Mouse (Mus musculus): ENCODE measurements at regions not wholly inside any gene's neighbourhood (a gene's known extent, or its start where the extent isn't known, plus 50 kb on each side); places are given as distances from the start of the nearest gene placed in this dataset.
"Not testable (repeated sequence)": the region's sequence is repeated elsewhere in the genome, so short reads cannot be mapped to it uniquely, and the experiment has no call there.

DNA sequence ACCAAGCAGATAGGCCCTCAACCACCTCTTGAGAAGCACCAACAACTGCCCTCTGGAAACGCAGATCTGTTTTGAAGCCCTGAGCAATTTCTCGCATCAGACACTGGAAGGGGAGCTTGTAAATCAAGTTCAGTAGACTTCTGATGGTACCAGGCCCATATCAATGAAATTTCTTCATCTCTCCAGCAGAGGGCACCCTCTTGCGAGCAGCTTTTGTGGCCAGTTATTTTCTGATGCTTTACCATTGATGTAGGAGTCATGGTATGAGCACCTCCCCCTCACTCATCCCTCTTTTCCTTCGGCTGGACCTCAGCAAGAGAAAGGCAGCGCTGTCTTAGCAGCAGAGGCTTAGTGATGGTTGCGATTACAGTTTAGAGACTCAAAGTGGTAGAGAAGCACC lies 501.4 kb upstream of the Igfbp7 start:
- Histone ChIP-seq H3K36me3 (replicated peaks in 1 of 2; ENCODE audit: control insufficient read depth in 1 of 2, insufficient read depth in 1 of 2, low read length in 1 of 2) (no peaks in the 10 kb centered on the region), H3K9ac (ENCODE audit: insufficient read depth, low read depth) (no peak overlapping the region), H3K27ac (ENCODE audit: insufficient read depth, low read depth) (no peak overlapping the region), H3K4me1 (ENCODE audit: control insufficient read depth in 1 of 2, insufficient read depth in 2 of 2) (no peaks in the 10 kb centered on the region), H3K79me2 (replicated peaks; ENCODE audit: control insufficient read depth, extremely low read depth, insufficient read depth, poor library complexity, severe bottlenecking) (no peaks in the 10 kb centered on the region), H3K4me3 (replicated peaks in 1 of 3; ENCODE audit: low read depth in 2 of 3, low read length in 2 of 3, poor library complexity in 1 of 3) (no peak overlapping the region), H3K9me3 (replicated peaks; ENCODE audit: low read length) (no peaks in the 10 kb centered on the region), H3K4me2 (ENCODE audit: insufficient read depth, low read depth, poor library complexity, severe bottlenecking) (no peak overlapping the region), H3K27me3 (replicated peaks) (no peaks in the 10 kb centered on the region)
- peak; percentile 47 for DNase-seq (ENCODE audit: extremely low read depth)
- dilution Hi-C loops (cut with MboI; ENCODE audit: extremely low pct_ligation_motif_present, extremely low pct_unique_long_range_greater_than_20kb, low sequenced_read_pairs) (no loop called here), in situ Hi-C loops (cut with MboI; ENCODE audit: low pct_ligation_motif_present, low pct_unique_long_range_greater_than_20kb, low sequenced_read_pairs) (no loop called here)
- TF ChIP-seq ETS1 (conservative IDR thresholded peaks at IDR 0.05; ENCODE audit: low read depth, low read length) (no peak), RCOR1 (conservative IDR thresholded peaks at IDR 0.05; ENCODE audit: low read depth, low read length) (no peak), ELF1 (IDR thresholded peaks at IDR 0.05; ENCODE audit: low read depth, low read length) (no peak), ZC3H11A (IDR thresholded peaks at IDR 0.05; ENCODE audit: low read depth, low read length) (no peak), TBP (conservative IDR thresholded peaks at IDR 0.05; ENCODE audit: low read depth, low read length) (no peak), TCF12 (IDR thresholded peaks at IDR 0.05; ENCODE audit: low read depth, low read length) (no peak), JUN (IDR thresholded peaks at IDR 0.05; ENCODE audit: insufficient read depth, low read depth, low read length) (no peak), NRF1 (IDR thresholded peaks at IDR 0.05; ENCODE audit: low read depth, low read length) (no peak), MAZ (IDR thresholded peaks at IDR 0.05; ENCODE audit: low read depth, low read length) (no peak), PAX5 (IDR thresholded peaks at IDR 0.05; ENCODE audit: low read length) (no peak), ZMIZ1 (IDR thresholded peaks at IDR 0.05; ENCODE audit: low read depth, low read length) (no peak), MAFK (IDR thresholded peaks at IDR 0.05; ENCODE audit: insufficient replicate concordance, low read length) (no peak), NELFE (IDR thresholded peaks at IDR 0.05; ENCODE audit: low read depth, low read length) (no peak), SIN3A (IDR thresholded peaks at IDR 0.05; ENCODE audit: low read length) (no peak), RAD21 (IDR thresholded peaks at IDR 0.05; ENCODE audit: low read depth, low read length) (peak; percentile 49), CTCF (conservative IDR thresholded peaks at IDR 0.05 in 1 of 2, IDR thresholded peaks at IDR 0.05 in 1 of 2; ENCODE audit: low read depth in 2 of 2, low read length in 2 of 2) (peak; percentile 39 to 67), EP300 (IDR thresholded peaks at IDR 0.05; ENCODE audit: low read length) (no peak), GABPA (IDR thresholded peaks at IDR 0.05; ENCODE audit: insufficient replicate concordance, low read depth, low read length) (no peak), IRF4 (IDR thresholded peaks at IDR 0.05; ENCODE audit: low read depth, low read length) (no peak), E2F4 (IDR thresholded peaks at IDR 0.05; ENCODE audit: insufficient replicate concordance, low read depth, low read length) (no peak), SMC3 (IDR thresholded peaks at IDR 0.05; ENCODE audit: low read depth, low read length) (peak; percentile 60), MXI1 (IDR thresholded peaks at IDR 0.05; ENCODE audit: low read depth, low read length) (no peak), ZNF384 (IDR thresholded peaks at IDR 0.05; ENCODE audit: low read depth, low read length) (no peak), KAT2A (IDR thresholded peaks at IDR 0.05; ENCODE audit: insufficient replicate concordance, low read length) (no peak), USF2 (conservative IDR thresholded peaks at IDR 0.05; ENCODE audit: low read depth, low read length) (no peak), MYC (IDR thresholded peaks at IDR 0.05; ENCODE audit: low read depth, low read length) (no peak)

DNA sequence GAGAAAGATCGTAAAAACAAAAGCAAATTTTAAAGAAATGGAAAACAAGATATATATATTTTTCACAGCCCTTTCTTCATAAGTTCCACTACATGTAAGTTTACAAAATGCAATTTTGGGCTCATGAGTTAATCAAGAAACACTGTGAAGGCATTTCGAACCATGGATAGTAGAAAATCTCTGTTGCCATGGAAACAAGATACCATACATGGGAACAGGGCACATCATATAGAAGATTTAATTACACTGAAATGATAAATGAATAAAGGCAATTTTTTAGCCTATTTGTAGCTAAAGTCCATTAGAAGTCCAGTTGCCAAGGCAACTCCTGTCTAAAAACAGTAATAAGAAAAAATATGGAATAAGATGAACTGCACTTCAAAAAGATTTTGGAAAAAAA lies 484.2 kb upstream of the Igfbp7 start:
- H3K79me2 ChIP-seq (replicated peaks; ENCODE audit: control insufficient read depth, extremely low read depth, insufficient read depth, poor library complexity, severe bottlenecking); dilution Hi-C loops (cut with MboI; ENCODE audit: extremely low pct_ligation_motif_present, extremely low pct_unique_long_range_greater_than_20kb, low sequenced_read_pairs); DNase-seq (ENCODE audit: extremely low read depth); H3K36me3 ChIP-seq (replicated peaks in 1 of 2; ENCODE audit: control insufficient read depth in 1 of 2, insufficient read depth in 1 of 2, low read length in 1 of 2); H3K27ac ChIP-seq (ENCODE audit: insufficient read depth, low read depth); H3K4me2 ChIP-seq (ENCODE audit: insufficient read depth, low read depth, poor library complexity, severe bottlenecking); in situ Hi-C loops (cut with MboI; ENCODE audit: low pct_ligation_motif_present, low pct_unique_long_range_greater_than_20kb, low sequenced_read_pairs); H3K9ac ChIP-seq (ENCODE audit: insufficient read depth, low read depth); H3K4me1 ChIP-seq (ENCODE audit: control insufficient read depth in 1 of 2, insufficient read depth in 2 of 2); H3K9me3 ChIP-seq (replicated peaks; ENCODE audit: low read length); H3K27me3 ChIP-seq (replicated peaks); H3K4me3 ChIP-seq (replicated peaks in 1 of 3; ENCODE audit: low read depth in 2 of 3, low read length in 2 of 3, poor library complexity in 1 of 3): not testable (repeated sequence)
